Mouse (Mus musculus) testis, adult 2 months (tissue): Measurements from ENCODE around the gene Smpdl3b. TPM values are rescaled to one million over a fixed set of nuclear protein-coding genes. Genes with fewer than 3 reads are reported as not detected.
A peak's percentile ranks its signal among the peaks of the same experiment; 100 is the strongest.
"Not testable (repeated sequence)": the region's sequence is repeated elsewhere in the genome, so short reads cannot be mapped to it uniquely, and the experiment has no call there.

Experiments
- H3K27ac ChIP-seq: fragments of 200-500 bp; 2 replicates; pipeline ENCODE4 v1.5.1; 2012; ENCODE audit warnings: low read depth, low read length; ENCODE audit not compliant: control insufficient read depth, insufficient read depth
- H3K27me3 ChIP-seq: fragments of 200-500 bp; 2 replicates; pipeline ENCODE4 v1.6.1; 2012; ENCODE audit warnings: mild to moderate bottlenecking, low read length, moderate library complexity; ENCODE audit not compliant: control insufficient read depth, insufficient read depth
- H3K36me3 ChIP-seq: fragments of 200-500 bp; 2 replicates; pipeline ENCODE4 v1.6.1; 2012; ENCODE audit warnings: mild to moderate bottlenecking, low read length; ENCODE audit not compliant: control insufficient read depth, insufficient read depth
- H3K4me1 ChIP-seq: fragments of 200-500 bp; 2 replicates; pipeline ENCODE4 v1.6.1; 2012; ENCODE audit warnings: low read length; ENCODE audit not compliant: control insufficient read depth, insufficient read depth
- H3K4me3 ChIP-seq: fragments of 200-500 bp; 2 replicates; pipeline ENCODE4 v1.5.1; 2012; ENCODE audit warnings: low read depth, mild to moderate bottlenecking, low read length, moderate library complexity, mixed read lengths; ENCODE audit not compliant: control insufficient read depth
- CTCF ChIP-seq: fragments of 200-500 bp; IDR thresholded peaks from 2 replicates; pipeline ENCODE4 v1.5.1; 2012; ENCODE audit warnings: low read depth, mild to moderate bottlenecking, inconsistent platforms, low read length, moderate library complexity; ENCODE audit not compliant: control insufficient read depth, insufficient read depth, insufficient replicate concordance
- POLR2A ChIP-seq: fragments of 200-500 bp; IDR thresholded peaks from 2 replicates; pipeline ENCODE4 v1.6.1; 2012; ENCODE audit warnings: low read depth, mild to moderate bottlenecking, inconsistent platforms, low read length, moderate library complexity; ENCODE audit not compliant: control insufficient read depth
- polyA plus RNA-seq: library from polyadenylated mRNA; depleted of rRNA; stranded (reverse); fragments of >200 nt; gene quantifications from 2 replicates; pipeline ENCODE4 v1.2.3, GENCODE M21; 2012

Smpdl3b gene
- polyA plus RNA-seq, 1 experiment, result 3.7 TPM

- TF ChIP-seq CTCF, result no peak
- TF ChIP-seq POLR2A, result no peak
- Histone ChIP-seq H3K27me3 (no peaks in the 10 kb centered on the region), H3K4me3 (no peak overlapping the region), H3K36me3 (no peaks in the 10 kb centered on the region), H3K4me1 (no peaks in the 10 kb centered on the region), H3K27ac (peak overlapping the region; percentile 25; the same call in 1 of the 2 replicates)
Measured at GRCm38 (mm10) chr4:132743992-132744911, 12.8 kb downstream of the Smpdl3b start.

GRCm38 (mm10) chr4:132741491-132741890 lies 15.6 kb downstream of the Smpdl3b start:
- H3K4me3 ChIP-seq, result no peak overlapping the region
- no peaks in the 10 kb centered on the region for H3K27me3 ChIP-seq
- no peaks in the 10 kb centered on the region for H3K4me1 ChIP-seq
- H3K27ac ChIP-seq, result no peak overlapping the region
- no peak for TF ChIP-seq POLR2A
- no peak for TF ChIP-seq CTCF
- no peaks in the 10 kb centered on the region for H3K36me3 ChIP-seq

GRCm38 (mm10) chr4:132737154-132737553 lies 19.9 kb downstream of the Smpdl3b start:
- H3K27ac ChIP-seq, H3K4me3 ChIP-seq, H3K36me3 ChIP-seq, H3K27me3 ChIP-seq: not testable (repeated sequence)
- H3K4me1 ChIP-seq, result peaks cover 16% of the 10 kb centered on the region

- Histone ChIP-seq H3K27ac (no peak overlapping the region), H3K36me3 (no peaks in the 10 kb centered on the region), H3K27me3 (no peaks in the 10 kb centered on the region), H3K4me3 (no peak overlapping the region), H3K4me1 (peaks cover 28% of the 10 kb centered on the region)
- TF ChIP-seq POLR2A (no peak), CTCF (no peak)
Measured at GRCm38 (mm10) chr4:132735894-132736293, 21.2 kb downstream of the Smpdl3b start.

GRCm38 (mm10) chr4:132735389-132735788 lies 21.7 kb downstream of the Smpdl3b start:
- Histone ChIP-seq H3K27ac (no peak overlapping the region), H3K4me3 (no peak overlapping the region), H3K36me3 (no peaks in the 10 kb centered on the region), H3K4me1 (peaks cover 29% of the 10 kb centered on the region), H3K27me3 (no peaks in the 10 kb centered on the region)
- TF ChIP-seq POLR2A (no peak), CTCF (no peak)

- Histone ChIP-seq H3K36me3 (no peaks in the 10 kb centered on the region), H3K27ac (no peak overlapping the region), H3K4me1 (peaks cover 29% of the 10 kb centered on the region), H3K4me3 (no peak overlapping the region), H3K27me3 (no peaks in the 10 kb centered on the region)
- TF ChIP-seq CTCF (no peak), POLR2A (no peak)
Measured at GRCm38 (mm10) chr4:132734766-132735165, 22.3 kb downstream of the Smpdl3b start.

GRCm38 (mm10) chr4:132733071-132733770 lies 23.8 kb downstream of the Smpdl3b start:
- peak overlapping the region; percentile 68 for H3K4me3 ChIP-seq
- TF ChIP-seq POLR2A (no peak), CTCF (no peak; the same call in 1 of the 2 replicates)
- H3K27ac ChIP-seq, result no peak overlapping the region; the same call in 1 of the 2 replicates
- no peaks in the 10 kb centered on the region for H3K27me3 ChIP-seq
- H3K36me3 ChIP-seq, result no peaks in the 10 kb centered on the region
- peaks cover 29% of the 10 kb centered on the region for H3K4me1 ChIP-seq
